Mouse (Mus musculus): ENCODE results near the gene Calcoco1. TPM values are rescaled to one million over a fixed set of nuclear protein-coding genes. Genes with fewer than 3 reads are reported as not detected.
A peak's percentile ranks its signal among the peaks of the same experiment; 100 is the strongest.

Calcoco1 gene
- total and polyA plus RNA-seq, 2 experiments from 2014 or later: 30.3 to 32.4 TPM

- H3K4me2 ChIP-seq (ENCODE audit: low read depth, low read length): no peak overlapping the region
- TF ChIP-seq CTCF (IDR thresholded peaks at IDR 0.05; ENCODE audit: low read depth): no peak
- no peaks in the 10 kb centered on the region for H3K36me3 ChIP-seq (ENCODE audit: insufficient read depth, low read length)
- H3K4me3 ChIP-seq (ENCODE audit: low read length): no peak overlapping the region
- H3K9ac ChIP-seq (replicated peaks; ENCODE audit: low read length): no peak overlapping the region
- 35% methylated on average over 5 of the region's 5 CpGs for WGBS
- no peaks in the 10 kb centered on the region for H3K27me3 ChIP-seq (ENCODE audit: insufficient read depth, low read length)
- H3K27ac ChIP-seq: peak overlapping the region; percentile 70
- DNase-seq (ENCODE audit: low spot score) (peak; percentile 89), ATAC-seq (peak; percentile 78)
- no peaks in the 10 kb centered on the region for H3K9me3 ChIP-seq (ENCODE audit: low read length)
- no peaks in the 10 kb centered on the region; the same call in 1 of the 2 replicates for H3K4me1 ChIP-seq (ENCODE audit: insufficient read depth, low read length)
Measured at GRCm38 (mm10) chr15:102733233-102733632, 11.3 kb upstream of the Calcoco1 start.

GRCm38 (mm10) chr15:102732406-102732805 lies 10.4 kb upstream of the Calcoco1 start:
- 55% methylated on average over 6 of the region's 6 CpGs for WGBS
- Histone ChIP-seq H3K9me3 (ENCODE audit: low read length) (no peaks in the 10 kb centered on the region), H3K27me3 (ENCODE audit: insufficient read depth, low read length) (no peaks in the 10 kb centered on the region), H3K4me3 (ENCODE audit: low read length) (no peak overlapping the region), H3K4me2 (ENCODE audit: low read depth, low read length) (no peak overlapping the region), H3K27ac (peak overlapping the region; percentile 70), H3K9ac (replicated peaks; ENCODE audit: low read length) (no peak overlapping the region), H3K4me1 (ENCODE audit: insufficient read depth, low read length) (no peaks in the 10 kb centered on the region; the same call in 1 of the 2 replicates), H3K36me3 (ENCODE audit: insufficient read depth, low read length) (no peaks in the 10 kb centered on the region)
- TF ChIP-seq CTCF (IDR thresholded peaks at IDR 0.05; ENCODE audit: low read depth): no peak
- ATAC-seq (no peak), DNase-seq (ENCODE audit: low spot score) (no peak)

- H3K27ac ChIP-seq: no peak overlapping the region
- no peak for TF ChIP-seq CTCF (IDR thresholded peaks at IDR 0.05; ENCODE audit: low read depth)
- H3K4me1 ChIP-seq (ENCODE audit: insufficient read depth, low read length): no peaks in the 10 kb centered on the region
- 62% methylated on average over 2 of the region's 2 CpGs for WGBS
- no peaks in the 10 kb centered on the region for H3K9me3 ChIP-seq (ENCODE audit: low read length)
- H3K4me3 ChIP-seq (ENCODE audit: low read length): no peak overlapping the region
- H3K9ac ChIP-seq (replicated peaks; ENCODE audit: low read length): no peak overlapping the region
- ATAC-seq: no peak
- no peaks in the 10 kb centered on the region for H3K36me3 ChIP-seq (ENCODE audit: insufficient read depth, low read length)
- no peaks in the 10 kb centered on the region for H3K27me3 ChIP-seq (ENCODE audit: insufficient read depth, low read length)
- no peak for DNase-seq (ENCODE audit: low spot score)
- no peak overlapping the region for H3K4me2 ChIP-seq (ENCODE audit: low read depth, low read length)
Measured at GRCm38 (mm10) chr15:102727951-102728350, 6.0 kb upstream of the Calcoco1 start.

- Histone ChIP-seq H3K27me3 (ENCODE audit: insufficient read depth, low read length) (no peaks in the 10 kb centered on the region), H3K9ac (replicated peaks; ENCODE audit: low read length) (no peak overlapping the region), H3K36me3 (ENCODE audit: insufficient read depth, low read length) (peaks cover 8% of the 10 kb centered on the region; the same call in 1 of the 2 replicates), H3K27ac (no peak overlapping the region), H3K9me3 (ENCODE audit: low read length) (no peaks in the 10 kb centered on the region), H3K4me2 (ENCODE audit: low read depth, low read length) (no peak overlapping the region), H3K4me1 (ENCODE audit: insufficient read depth, low read length) (peaks cover 3% of the 10 kb centered on the region; the same call in 1 of the 2 replicates), H3K4me3 (ENCODE audit: low read length) (no peak overlapping the region)
- no peak for DNase-seq (ENCODE audit: low spot score)
- TF ChIP-seq CTCF (IDR thresholded peaks at IDR 0.05; ENCODE audit: low read depth): no peak
- WGBS: 86% methylated on average over 10 of the region's 10 CpGs
- ATAC-seq: no peak
Measured at GRCm38 (mm10) chr15:102723358-102724135, 1.6 kb upstream of the Calcoco1 start.

GRCm38 (mm10) chr15:102722500-102722931 lies 538 bp upstream of the Calcoco1 start:
- no peak for TF ChIP-seq CTCF (IDR thresholded peaks at IDR 0.05; ENCODE audit: low read depth)
- Histone ChIP-seq H3K4me1 (ENCODE audit: insufficient read depth, low read length) (peaks cover 3% of the 10 kb centered on the region; the same call in 1 of the 2 replicates), H3K9me3 (ENCODE audit: low read length) (no peaks in the 10 kb centered on the region), H3K4me3 (ENCODE audit: low read length) (peak overlapping the region; percentile 64), H3K27me3 (ENCODE audit: insufficient read depth, low read length) (no peaks in the 10 kb centered on the region), H3K36me3 (ENCODE audit: insufficient read depth, low read length) (peaks cover 18% of the 10 kb centered on the region), H3K9ac (replicated peaks; ENCODE audit: low read length) (no peak overlapping the region), H3K27ac (peak overlapping the region; percentile 32; the same call in 1 of the 2 replicates), H3K4me2 (ENCODE audit: low read depth, low read length) (peak overlapping the region; percentile 73)
- ATAC-seq (no peak), DNase-seq (ENCODE audit: low spot score) (no peak)
- 43% methylated on average over 4 of the region's 4 CpGs for WGBS

GRCm38 (mm10) chr15:102721016-102721898 lies 721 bp downstream of the Calcoco1 start:
- WGBS: 16% methylated on average over 14 of the region's 14 CpGs
- peak overlapping the region; percentile 65; the same call in 1 of the 2 replicates for H3K27ac ChIP-seq
- H3K36me3 ChIP-seq (ENCODE audit: insufficient read depth, low read length): peaks cover 25% of the 10 kb centered on the region
- peak overlapping the region; percentile 73 for H3K4me2 ChIP-seq (ENCODE audit: low read depth, low read length)
- no peak for DNase-seq (ENCODE audit: low spot score)
- TF ChIP-seq CTCF (IDR thresholded peaks at IDR 0.05; ENCODE audit: low read depth): no peak
- H3K27me3 ChIP-seq (ENCODE audit: insufficient read depth, low read length): no peaks in the 10 kb centered on the region
- peak overlapping the region; percentile 60 for H3K9ac ChIP-seq (replicated peaks; ENCODE audit: low read length)
- H3K4me1 ChIP-seq (ENCODE audit: insufficient read depth, low read length): peaks cover 3% of the 10 kb centered on the region; the same call in 1 of the 2 replicates
- H3K9me3 ChIP-seq (ENCODE audit: low read length): no peaks in the 10 kb centered on the region
- ATAC-seq: no peak
- peak overlapping the region; percentile 64 for H3K4me3 ChIP-seq (ENCODE audit: low read length)

All from hindbrain, postnatal 0 days (tissue).